Mouse (Mus musculus): ENCODE data around the gene Wwc1.

The Wwc1 gene

DNA sequence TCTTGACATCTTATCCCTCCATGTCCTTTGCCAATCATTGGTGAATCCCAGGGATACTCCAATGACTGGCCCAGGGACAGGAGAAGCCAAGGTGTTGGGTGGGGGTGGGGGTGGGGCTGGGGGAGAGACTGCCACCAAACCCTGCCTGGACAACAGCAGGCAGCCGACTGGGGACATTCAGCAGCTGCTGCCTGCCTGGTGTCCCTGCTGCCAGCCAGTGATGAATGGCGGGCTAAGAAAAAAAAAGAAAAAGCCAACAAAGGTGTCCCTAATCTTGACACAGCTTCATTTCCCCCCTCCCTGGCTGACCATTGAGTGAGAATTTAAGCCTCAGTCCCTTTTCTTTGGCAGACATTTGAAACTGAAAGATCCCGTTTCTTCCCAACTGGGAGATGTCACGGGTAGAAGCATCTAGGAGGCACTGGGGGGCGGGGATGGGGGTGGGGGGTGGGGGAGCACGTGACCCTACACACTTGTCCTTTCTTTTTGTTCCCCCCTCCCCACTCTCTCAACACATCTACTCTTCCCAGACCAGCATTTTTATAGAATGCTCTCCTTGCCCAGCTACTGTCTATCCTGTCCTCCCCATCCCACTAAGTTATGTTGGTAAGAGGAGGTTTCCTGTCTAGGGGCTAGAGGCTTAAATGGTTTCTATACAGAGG, 7.9 kb downstream of the Wwc1 start:
- no peak for DNase-seq (ENCODE audit: low spot score)

- no peak for DNase-seq (ENCODE audit: low spot score)
These were observed 9.3 kb downstream of the Wwc1 start for GRCm38 (mm10) chr11:35970806-35971705.

- no peak for DNase-seq (ENCODE audit: low spot score)
These were observed 12.0 kb downstream of the Wwc1 start for GRCm38 (mm10) chr11:35968291-35968690.

DNA sequence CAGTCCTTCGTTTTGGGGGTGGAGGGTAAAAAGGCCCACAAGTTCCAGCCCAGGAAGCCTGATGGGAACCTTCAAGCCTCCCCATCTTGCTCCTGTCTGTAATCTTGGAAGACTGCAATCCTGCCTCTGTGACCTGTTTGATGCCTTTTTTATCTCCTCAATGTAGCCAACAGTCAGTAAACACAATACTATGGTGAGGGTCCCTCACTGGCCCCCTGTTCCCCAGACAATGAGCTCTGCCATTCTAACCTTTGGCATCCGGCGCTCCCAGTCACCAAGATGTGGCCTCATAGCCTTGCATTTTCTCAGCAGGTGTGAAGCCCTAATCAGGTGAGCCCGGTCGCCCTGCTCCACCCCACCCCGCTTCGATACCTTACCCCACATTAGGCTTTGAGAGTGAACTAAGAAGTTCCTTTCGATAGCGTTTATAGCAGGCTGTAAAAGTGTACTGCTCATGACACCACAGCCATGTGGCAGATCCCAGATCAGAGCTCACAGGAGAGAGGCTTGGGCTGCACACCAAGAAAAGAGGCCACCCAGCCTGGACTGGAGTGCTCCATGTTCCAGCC, 16.3 kb downstream of the Wwc1 start:
- DNase-seq (ENCODE audit: low spot score): no peak

GRCm38 (mm10) chr11:35963554-35963953, 16.8 kb downstream of the Wwc1 start:
- no peak for DNase-seq (ENCODE audit: low spot score)

GRCm38 (mm10) chr11:35962431-35962830, 17.9 kb downstream of the Wwc1 start:
- no peak for DNase-seq (ENCODE audit: low spot score)

GRCm38 (mm10) chr11:35959270-35959669, 21.1 kb downstream of the Wwc1 start:
- DNase-seq (ENCODE audit: low spot score): no peak

DNA sequence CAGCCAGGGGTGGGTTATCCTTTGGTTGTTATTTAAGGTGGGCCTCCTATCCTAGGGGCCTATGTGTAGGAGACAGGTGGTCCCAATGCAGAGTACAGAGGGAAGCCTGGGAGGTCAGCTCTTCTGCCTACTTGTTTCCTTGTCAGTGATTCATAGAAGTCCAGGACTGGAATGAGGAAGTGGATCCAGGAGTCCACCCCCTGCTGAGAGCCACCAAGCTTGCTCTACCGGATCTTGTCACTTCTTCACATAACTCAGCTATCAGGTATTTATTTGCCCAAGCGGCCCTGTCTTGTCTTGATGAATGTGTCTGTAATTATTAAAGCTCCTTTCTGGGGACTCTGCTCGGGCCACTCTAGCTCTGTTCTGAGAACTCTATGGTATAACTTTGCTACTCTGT, 24.8 kb downstream of the Wwc1 start:
- DNase-seq (ENCODE audit: low spot score): peak; percentile 24

DNA sequence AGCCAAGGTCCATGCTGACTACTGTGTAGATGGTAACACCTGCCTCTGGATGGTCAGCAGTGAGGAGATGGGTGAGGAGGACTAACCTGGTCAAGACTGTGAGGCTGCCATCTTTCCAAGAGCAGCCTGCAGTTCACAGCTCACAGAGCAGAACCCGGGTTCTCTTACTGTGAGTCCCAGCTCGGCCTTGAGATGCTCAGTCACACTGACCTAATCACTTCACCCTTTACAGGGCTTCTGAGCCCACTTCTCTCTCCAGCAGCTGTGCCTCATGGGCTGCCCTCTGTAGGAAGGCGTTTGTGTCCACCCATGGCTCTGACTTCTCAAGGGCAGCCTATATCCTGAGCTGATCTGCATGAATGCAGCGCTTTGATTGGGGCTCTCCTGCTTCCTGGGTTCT, 27.1 kb downstream of the Wwc1 start:
- no peak for DNase-seq (ENCODE audit: low spot score)

DNA sequence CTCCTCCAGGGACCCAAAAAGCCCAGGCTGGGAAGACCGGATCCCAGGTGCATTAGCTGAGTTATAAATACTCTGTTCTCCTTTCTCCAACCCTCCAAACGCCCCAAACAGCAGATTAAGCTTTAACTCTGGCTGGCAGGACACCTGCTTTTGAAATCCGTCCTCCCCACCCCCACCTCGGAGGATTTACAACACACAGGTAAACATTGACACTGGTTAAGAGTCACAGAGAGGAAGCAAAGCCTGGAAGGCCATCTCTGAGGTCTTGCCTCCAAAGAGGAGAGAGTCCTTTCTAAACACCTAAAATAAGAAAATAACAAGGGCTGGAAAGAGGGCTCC, 28.6 kb downstream of the Wwc1 start:
- no peak for DNase-seq (ENCODE audit: low spot score)

- DNase-seq (ENCODE audit: low spot score): no peak
These were observed 29.1 kb downstream of the Wwc1 start for GRCm38 (mm10) chr11:35951058-35951726.

DNA sequence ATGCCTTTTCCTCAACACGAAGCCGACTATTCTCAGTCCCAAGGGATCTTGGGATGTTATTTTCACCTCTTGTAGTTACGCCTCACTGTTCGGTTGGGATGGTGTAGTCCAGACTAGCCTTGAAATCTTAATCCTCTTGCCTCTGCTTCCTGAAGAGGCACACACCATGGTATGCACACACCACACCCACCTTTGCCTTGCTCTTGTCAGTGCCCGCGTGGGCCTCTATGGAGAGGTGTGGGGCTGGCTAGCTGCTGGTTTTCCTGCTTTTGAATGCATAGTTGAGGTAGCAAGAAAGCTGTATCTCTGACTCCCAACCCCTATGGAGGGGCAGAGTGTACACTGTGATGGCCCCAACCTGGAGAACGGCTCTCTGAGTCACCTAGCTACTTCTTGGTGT, 29.9 kb downstream of the Wwc1 start:
- no peak for DNase-seq (ENCODE audit: low spot score)

GRCm38 (mm10) chr11:35950011-35950410, 30.3 kb downstream of the Wwc1 start:
- no peak for DNase-seq (ENCODE audit: low spot score)

DNA sequence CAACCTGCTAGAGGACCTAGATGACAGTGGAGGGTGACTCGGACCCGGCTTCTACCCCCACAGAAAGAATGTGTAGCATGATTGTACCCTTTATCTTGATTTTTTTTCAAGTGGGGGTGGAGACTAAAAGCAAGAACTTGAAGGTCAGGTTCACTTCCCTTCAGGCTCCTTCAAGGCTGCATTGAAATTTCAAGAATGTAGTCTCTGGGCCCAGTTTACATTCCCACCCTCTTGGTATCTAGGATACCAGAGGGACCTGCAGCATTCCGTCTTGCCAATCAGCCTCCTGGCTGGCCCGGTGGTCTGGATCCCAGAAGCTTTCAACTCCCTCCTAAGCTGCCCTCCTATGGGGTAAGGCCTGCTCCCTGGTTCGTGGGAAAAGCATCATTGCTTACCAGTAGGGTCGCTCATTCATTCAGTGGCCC, 31.9 kb downstream of the Wwc1 start:
- DNase-seq (ENCODE audit: low spot score): no peak

- DNase-seq (ENCODE audit: low spot score): no peak
These were observed 32.4 kb downstream of the Wwc1 start for GRCm38 (mm10) chr11:35947944-35948343.

DNA sequence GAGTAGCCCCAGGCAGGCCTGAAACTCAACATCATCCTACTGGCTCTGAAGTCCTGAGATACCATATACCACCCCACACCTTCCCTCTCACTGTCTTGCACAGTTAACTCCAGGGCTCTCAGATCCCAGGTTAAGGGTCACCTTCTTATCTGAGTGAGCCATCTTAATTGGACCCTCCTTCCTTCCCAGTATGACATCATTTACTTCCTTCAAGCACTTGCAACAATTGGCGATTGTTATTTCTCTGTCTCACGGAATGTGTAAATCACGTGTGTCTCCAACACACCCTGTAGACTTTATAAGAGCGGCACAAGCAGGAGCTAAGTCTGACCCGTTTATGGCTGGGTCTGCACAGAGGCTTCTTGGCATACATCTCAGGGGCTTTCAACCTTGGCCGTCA, 35.1 kb downstream of the Wwc1 start:
- DNase-seq (ENCODE audit: low spot score): no peak

- DNase-seq (ENCODE audit: low spot score): no peak
These were observed 38.7 kb downstream of the Wwc1 start for GRCm38 (mm10) chr11:35941641-35942040.

DNA sequence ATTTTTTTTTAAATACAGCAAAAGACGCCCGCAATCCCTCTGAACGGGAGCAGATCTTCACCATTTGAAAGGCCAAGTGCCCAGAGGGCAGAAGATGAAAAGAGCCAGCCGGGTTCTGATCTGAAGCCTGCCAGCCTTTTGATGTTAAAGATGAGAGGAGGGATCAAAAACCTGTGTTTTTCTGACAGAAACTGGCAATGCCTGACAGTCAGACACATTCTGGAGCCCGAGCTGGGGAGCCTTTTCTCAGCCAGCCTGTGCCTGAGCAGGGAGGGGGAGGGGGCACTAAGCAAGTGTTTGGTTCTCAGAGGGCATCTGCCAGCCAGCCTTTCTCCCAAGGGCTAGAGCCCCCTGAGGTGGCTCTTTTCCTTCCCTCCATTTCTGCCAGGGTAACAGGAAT, 39.3 kb downstream of the Wwc1 start:
- no peak for DNase-seq (ENCODE audit: low spot score)

GRCm38 (mm10) chr11:35938790-35939385, 41.4 kb downstream of the Wwc1 start:
- DNase-seq (ENCODE audit: low spot score): no peak

DNA sequence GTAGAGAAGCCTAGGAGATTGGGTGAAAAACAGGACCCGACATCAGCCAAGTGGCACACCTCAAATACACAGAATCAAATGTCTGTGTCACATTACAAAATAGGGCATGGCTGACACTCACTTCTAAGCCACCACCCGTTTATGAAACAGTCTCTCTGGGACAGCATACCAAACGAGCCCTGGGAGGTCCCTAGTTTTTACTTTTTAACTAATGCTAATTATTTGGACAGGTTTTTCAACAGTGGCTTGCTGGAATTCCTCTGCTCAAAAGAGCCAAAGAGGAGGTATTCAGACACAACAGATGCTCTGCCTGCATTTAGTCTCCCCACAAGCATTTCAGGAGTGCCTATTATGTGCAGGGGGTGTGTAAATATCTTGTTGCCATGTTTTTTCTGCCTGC, 44.7 kb downstream of the Wwc1 start:
- DNase-seq (ENCODE audit: low spot score): no peak

DNA sequence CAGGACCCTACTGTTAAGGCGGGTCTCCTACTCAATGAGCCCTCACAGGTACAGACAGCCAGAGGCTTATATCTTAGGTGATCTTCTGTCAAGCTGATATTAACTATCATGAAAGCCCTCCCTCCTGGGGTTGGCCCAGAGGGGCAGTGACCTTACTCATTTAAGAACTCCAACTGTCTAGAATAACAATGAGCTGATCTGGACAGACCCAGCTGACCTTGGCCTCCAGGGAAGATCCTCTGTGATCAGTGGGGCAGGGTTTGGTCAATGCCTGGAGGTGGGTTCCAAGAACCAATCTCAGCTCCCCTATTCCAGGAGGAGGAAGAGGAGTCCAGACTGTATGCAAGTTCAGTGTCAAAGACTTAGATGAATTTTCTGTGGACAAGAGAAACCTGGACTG, 45.2 kb downstream of the Wwc1 start:
- no peak for DNase-seq (ENCODE audit: low spot score)

- DNase-seq (ENCODE audit: low spot score): no peak
These were observed 46.8 kb downstream of the Wwc1 start for GRCm38 (mm10) chr11:35933402-35934085.

All from testis, postnatal 14 days (tissue).